Mouse (Mus musculus) cortical plate, adult 2 months (tissue): ENCODE data around the gene Prkce.

Source experiments
- CTCF ChIP-seq: fragments of 200-500 bp; IDR thresholded peaks from 2 replicates; pipeline ENCODE4 v1.5.1; 2011; ENCODE audit warnings: mild to moderate bottlenecking, control low read depth, low read length; ENCODE audit not compliant: insufficient read depth; ENCODE audit errors: extremely low read depth
- POLR2A ChIP-seq: fragments of 200-500 bp; IDR thresholded peaks from 2 replicates; pipeline ENCODE4 v1.6.1; 2011; ENCODE audit warnings: mild to moderate bottlenecking, low read length, control low read depth; ENCODE audit not compliant: insufficient read depth; ENCODE audit errors: extremely low read depth

GRCm38 (mm10) chr17:86366919-86367318 lies 199.3 kb downstream of the Prkce start:
- TF ChIP-seq CTCF (no peak), POLR2A (no peak)
